Mouse (Mus musculus) cerebellum, postnatal 25 days (tissue): ENCODE data around the gene Nup107.
"Not testable (repeated sequence)": the region's sequence is repeated elsewhere in the genome, so short reads cannot be mapped to it uniquely, and the experiment has no call there.

Experiments
- DNase-seq, 2 experiments: peaks; one replicate each; pipeline ENCODE4 v3.0.0; 2021; ENCODE audit warnings: mixed read lengths in 2 of 2

The Nup107 gene

GRCm38 (mm10) chr10:117762281-117762830, 30.1 kb downstream of the Nup107 start:
- no peak for DNase-seq

- DNase-seq: no peak
Measured at GRCm38 (mm10) chr10:117761551-117761950, 31.0 kb downstream of the Nup107 start.

- no peak for DNase-seq
Measured at GRCm38 (mm10) chr10:117760831-117761335, 31.6 kb downstream of the Nup107 start.

GRCm38 (mm10) chr10:117759844-117760630, 32.5 kb downstream of the Nup107 start:
- DNase-seq: no peak

- no peak for DNase-seq
Measured at GRCm38 (mm10) chr10:117758749-117759727, 33.5 kb downstream of the Nup107 start.

GRCm38 (mm10) chr10:117758344-117758743, 34.2 kb downstream of the Nup107 start:
- DNase-seq: not testable (repeated sequence)

- no peak for DNase-seq
Measured at GRCm38 (mm10) chr10:117757796-117758342, 34.6 kb downstream of the Nup107 start.

GRCm38 (mm10) chr10:117757259-117757658, 35.2 kb downstream of the Nup107 start:
- no peak for DNase-seq

GRCm38 (mm10) chr10:117756784-117757183, 35.7 kb downstream of the Nup107 start:
- DNase-seq: no peak

- DNase-seq: no peak
Measured at GRCm38 (mm10) chr10:117755799-117756467, 36.6 kb downstream of the Nup107 start.

DNA sequence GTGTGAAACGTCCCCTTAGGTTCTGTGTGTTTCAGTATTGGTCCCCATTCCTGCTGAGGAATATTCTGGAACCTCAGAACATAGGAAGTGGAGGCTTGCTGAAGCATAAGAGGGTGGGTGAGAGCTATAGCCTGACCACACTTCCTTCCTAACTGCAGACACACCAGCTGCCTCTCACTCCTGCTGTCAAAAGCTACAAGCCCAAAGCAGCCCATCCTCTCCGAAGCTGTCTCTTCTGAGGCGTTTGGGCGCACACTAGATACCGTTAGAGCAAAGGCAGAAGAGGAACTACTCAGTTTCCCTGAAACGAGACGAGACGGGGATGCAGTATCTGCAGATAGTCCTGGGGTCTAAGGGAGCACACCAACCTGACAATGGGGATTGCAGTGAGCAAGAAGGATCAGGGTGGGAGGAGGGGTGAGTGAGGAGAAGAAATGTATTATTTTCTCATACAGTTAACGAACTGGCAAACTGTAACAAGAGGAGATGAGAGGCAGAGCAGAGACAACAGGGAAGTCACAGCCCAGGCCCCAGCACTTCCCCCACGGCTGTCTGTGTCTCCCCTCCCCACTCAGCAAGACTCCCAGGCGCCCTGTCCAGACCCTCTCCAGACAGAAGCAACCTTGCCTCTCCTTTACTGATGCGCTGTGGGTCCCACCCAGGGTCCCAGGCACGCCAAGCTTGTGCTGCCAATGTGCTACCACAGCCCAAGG, 37.3 kb downstream of the Nup107 start:
- DNase-seq: no peak

DNA sequence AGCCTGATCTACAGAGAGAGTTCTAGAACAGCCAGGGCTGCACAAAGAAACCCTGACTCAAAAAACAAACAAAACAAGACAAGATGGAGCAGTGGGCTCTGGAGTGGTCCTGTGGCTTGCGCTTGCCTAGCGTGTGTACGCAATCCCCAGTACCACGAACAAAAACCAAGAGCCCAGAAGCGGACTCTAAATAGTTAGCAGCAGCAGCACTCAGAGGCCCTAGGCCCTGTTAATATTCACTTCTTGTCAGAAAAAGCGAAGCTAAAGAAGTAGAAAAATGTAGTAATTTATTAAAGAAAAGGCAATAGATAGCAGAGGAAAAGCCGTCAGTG, 37.9 kb downstream of the Nup107 start:
- no peak for DNase-seq

DNA sequence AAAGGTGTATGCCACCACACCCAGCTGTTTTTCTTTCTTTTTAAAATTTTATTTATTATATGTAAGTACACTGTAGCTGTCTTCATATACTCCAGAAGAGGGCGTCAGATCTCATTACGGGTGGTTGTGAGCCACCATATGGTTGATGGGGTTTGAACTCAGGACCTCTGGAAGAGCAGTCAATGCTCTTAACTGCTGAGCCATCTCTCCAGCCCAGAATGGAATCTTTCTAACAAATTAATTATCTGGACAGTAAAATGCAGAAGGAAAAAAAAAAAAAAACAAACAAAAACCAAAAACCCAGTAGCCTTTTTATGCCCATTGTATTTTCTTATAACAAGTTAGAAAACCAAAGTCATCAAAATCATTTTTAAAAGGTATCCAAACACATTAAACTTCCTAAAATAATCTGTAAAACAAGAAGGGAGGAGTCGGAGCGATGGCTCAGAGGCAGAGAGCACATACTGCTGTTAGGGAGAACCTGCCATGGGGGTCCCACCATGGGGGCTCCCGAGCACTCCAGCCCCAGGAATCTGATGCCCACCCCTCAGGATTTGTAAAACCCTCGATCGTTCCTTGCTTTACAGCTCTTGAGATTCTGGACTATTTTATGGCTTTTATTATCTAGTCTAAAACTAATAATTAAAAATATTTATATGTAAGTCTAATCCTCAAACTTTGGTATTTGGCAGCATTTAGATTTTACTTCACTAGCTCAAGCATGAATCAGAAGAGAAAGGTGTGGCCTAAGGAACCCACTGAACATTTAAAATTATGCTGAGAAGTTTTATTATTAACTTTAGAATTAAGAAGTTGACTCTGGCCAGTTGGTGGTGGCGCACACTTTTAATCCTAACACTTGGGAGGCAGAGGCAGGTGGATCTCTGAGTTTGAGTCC, 38.5 kb downstream of the Nup107 start:
- no peak for DNase-seq

DNA sequence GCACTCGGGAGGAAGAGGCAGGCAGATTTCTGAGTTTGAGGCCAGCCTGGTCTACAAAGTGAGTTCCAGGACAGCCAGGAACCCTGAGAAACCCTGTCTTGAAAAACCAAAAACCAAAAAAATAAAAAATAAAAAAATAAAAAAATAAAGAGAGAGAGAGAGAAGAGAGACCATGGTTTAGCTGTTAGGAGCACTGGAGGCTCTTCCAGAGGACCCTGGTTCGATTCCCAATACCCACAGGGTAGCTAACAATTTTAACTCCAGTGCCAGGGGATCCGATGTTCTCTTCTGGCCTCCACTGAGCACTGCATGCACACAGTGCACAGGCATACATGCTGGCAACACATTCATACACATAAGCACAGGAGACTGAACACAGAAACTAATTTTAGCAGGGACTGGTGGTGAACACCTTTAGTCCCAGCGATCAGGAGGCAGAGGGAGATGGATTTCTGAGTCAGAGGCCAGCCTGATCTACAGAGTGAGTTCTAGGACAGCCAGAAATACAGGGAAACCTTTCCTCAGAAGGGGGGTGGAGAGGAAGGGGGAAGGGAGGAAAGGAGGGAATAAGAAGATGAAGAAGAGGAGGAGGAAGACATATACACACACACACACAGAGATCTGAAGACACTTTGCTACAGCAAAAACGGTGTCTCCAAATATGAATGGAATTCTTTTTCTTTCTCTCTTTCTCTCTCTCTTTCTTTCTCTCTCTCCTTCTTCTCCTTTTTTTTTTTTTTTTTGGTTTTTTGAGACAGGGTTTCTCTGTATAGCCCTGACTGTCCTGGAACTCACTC, 39.5 kb downstream of the Nup107 start:
- DNase-seq: no peak

DNA sequence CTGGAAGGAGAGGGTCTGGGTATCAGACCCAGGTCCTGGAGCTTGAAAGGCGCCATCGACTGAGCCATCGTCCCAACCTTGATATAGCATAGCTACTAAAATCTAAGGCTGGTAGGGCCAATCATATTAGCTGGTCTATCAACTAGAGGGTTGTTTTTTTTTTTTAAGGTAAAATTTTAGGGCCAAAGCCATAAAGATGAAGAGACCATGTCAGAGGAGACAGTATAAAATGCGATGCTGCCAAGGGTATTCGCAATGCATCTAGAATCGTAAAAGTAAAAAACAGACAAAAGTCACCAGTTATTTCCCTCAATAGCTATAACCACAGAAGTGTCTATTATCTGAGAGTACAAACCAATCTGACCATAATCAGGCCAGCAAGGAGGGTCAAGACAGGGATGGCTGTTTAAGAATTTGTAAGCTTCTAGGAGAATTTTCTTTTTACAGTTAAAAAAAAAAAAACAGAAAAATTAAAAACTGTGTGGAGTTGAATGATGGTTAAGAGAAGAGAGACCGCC, 40.1 kb downstream of the Nup107 start:
- no peak for DNase-seq

DNA sequence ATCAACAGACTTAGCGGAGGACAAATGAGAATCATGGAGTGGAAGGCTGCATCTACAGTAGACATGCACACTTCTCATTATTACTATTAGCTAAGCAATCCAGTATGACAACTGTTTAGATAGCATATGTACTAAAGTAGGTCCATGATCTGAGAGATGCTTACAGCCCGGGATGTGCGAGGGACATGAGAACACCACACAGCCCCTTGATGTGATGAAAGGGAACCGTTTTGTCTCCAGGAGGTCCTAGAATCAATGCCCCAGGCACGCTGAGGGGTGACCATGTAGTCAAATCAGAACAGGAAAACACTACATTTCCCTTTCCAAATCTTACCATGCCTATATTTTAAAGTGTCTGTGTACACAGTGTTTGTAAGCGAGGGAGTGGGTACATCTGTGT, 40.8 kb downstream of the Nup107 start:
- no peak for DNase-seq

GRCm38 (mm10) chr10:117751282-117751610, 41.3 kb downstream of the Nup107 start:
- no peak for DNase-seq

DNA sequence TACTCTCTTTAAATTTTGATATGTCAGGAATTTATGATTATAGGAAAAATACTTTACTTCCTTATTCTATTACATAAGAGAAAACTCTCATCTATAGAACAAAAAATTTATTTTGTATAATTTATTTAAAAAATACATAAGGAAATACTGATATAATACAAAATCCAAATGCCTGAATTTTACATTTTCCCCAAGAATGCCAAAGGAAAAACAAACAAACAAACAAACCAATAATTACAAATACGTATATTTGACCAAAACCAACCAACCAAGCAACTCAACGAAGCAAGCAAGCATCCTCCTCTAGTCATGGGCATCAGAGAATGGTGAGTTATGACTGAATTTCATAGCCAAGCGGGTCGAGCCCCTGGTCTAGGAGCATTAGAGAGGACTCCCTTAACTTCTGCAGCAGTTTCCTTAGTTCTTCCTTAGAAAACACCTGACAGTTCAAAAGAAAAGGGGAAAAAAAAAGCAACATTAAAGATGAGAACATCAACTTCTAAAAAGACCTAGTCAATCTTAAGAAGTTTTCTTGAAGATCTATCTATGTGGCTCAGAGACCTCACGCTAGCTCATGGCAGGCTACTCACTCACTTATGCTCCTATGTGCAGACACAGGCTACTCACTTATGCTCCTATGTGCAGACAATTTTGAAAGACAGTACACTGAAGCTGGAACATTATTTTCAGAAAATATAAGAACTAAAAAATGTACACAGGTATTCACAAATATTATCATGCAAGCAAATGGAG, 41.8 kb downstream of the Nup107 start:
- no peak for DNase-seq

DNA sequence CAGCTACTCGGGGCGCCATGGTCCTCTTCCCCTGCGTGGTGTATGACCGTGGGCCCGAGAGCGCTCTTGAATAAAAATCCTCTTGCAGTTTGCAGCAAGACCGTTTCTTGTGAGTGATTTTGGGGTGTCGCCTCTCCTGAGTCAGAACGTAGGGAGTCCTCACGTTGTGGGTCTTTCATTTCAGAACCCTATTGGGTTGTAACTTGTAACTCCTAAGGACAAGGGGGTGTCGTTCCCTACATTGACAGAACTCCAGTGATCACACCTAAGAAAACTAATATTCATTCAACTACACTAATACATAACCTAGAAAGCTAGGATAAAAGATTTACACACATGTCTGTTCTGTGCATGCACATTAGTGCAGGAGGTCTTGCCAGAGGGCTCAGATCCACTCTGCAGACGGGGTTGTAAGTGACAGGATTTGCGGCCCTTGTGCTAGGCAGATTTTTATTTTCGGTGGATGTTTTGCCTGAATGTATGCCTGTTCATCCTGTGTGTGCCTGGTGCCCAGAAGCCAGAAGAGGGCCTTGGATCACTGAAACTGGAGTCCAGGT, 42.6 kb downstream of the Nup107 start:
- DNase-seq: no peak
